Mouse (Mus musculus) heart, postnatal 0 days (tissue): ENCODE measurements around the gene Scamp2. TPM values are rescaled to one million over a fixed set of nuclear protein-coding genes. Genes with fewer than 3 reads are reported as not detected.

ENCODE experiments used
- ATAC-seq: fragments of 200-750 bp; cut with Nextera tagmentation; 2 replicates; pipeline ENCODE4 v1.8.0; 2017; ENCODE audit warnings: low read depth, moderate number of reproducible peaks, moderate library complexity; ENCODE audit not compliant: insufficient read depth
- DNase-seq: peaks from one replicate; pipeline ENCODE4 v3.0.0-alpha.2; 2016; ENCODE audit warnings: low spot score
- H3K27ac ChIP-seq: fragments of 300-500 bp; sonication (generic); 2 replicates; pipeline ENCODE4 v1.5.1; 2014; ENCODE audit warnings: low read depth, mild to moderate bottlenecking
- H3K27me3 ChIP-seq: fragments of 300-500 bp; sonication (generic); 2 replicates; pipeline ENCODE4 v1.6.1; 2014; ENCODE audit warnings: low read length, mixed read lengths; ENCODE audit not compliant: control insufficient read depth, insufficient read depth
- H3K36me3 ChIP-seq: fragments of 300-500 bp; sonication (generic); replicated peaks from 2 replicates; pipeline ENCODE4 v1.6.1; 2014; ENCODE audit warnings: low read length, mixed read lengths; ENCODE audit not compliant: control insufficient read depth, insufficient read depth
- H3K4me1 ChIP-seq: fragments of 300-500 bp; sonication (generic); 2 replicates; pipeline ENCODE4 v1.6.1; 2014; ENCODE audit warnings: antibody characterized with exemption; ENCODE audit not compliant: control insufficient read depth, insufficient read depth
- H3K4me2 ChIP-seq: fragments of 300-500 bp; sonication (generic); 2 replicates; pipeline ENCODE4 v1.6.1; 2014; ENCODE audit warnings: low read depth, mild to moderate bottlenecking, low read length, moderate library complexity
- H3K4me3 ChIP-seq: fragments of 300-500 bp; sonication (generic); 2 replicates; pipeline ENCODE4 v1.5.1; 2014; ENCODE audit warnings: low read depth, low read length
- H3K9ac ChIP-seq: fragments of 300-500 bp; sonication (generic); replicated peaks from 2 replicates; pipeline ENCODE4 v1.6.1; 2014; ENCODE audit warnings: low read depth, low read length, mixed read lengths
- H3K9me3 ChIP-seq: fragments of 300-500 bp; sonication (generic); replicated peaks from 2 replicates; pipeline ENCODE4 v1.6.1; 2016; ENCODE audit warnings: low read length; ENCODE audit not compliant: control insufficient read depth
- CTCF ChIP-seq: IDR thresholded peaks from 2 replicates; pipeline ENCODE4 v1.5.1; 2016; ENCODE audit warnings: antibody characterized with exemption, control low read depth, low read depth
- EP300 ChIP-seq: IDR thresholded peaks from 2 replicates; pipeline ENCODE4 v1.6.1; 2016; ENCODE audit warnings: antibody characterized with exemption, low read depth
- WGBS: fragments of 180-500 bp; shearing (Covaris S2); extraction: QIAGEN DNeasy Blood & Tissue Kit; methylation state at CpG from one replicate; pipeline ENCODE4 v1.1.7; 2014; 5-methylcytosine and 5-hydroxymethylcytosine counted together
- polyA plus RNA-seq: library from polyadenylated mRNA; unstranded; fragments of >200 nt; fragmentation: Nextera tagmentation; extraction: Ambion mirVana; gene quantifications from 2 replicates; pipeline ENCODE4 v1.2.1, GENCODE M21; 2015
- total RNA-seq: library from RNA; depleted of rRNA; stranded (reverse); fragments of >200 nt; gene quantifications from 2 replicates; pipeline ENCODE4 v1.2.3, GENCODE M21; 2014; ENCODE audit warnings: low replicate concordance

The Scamp2 gene
- total and polyA plus RNA-seq, 2 experiments from 2014 or later, result 45.9 to 91.7 TPM

DNA sequence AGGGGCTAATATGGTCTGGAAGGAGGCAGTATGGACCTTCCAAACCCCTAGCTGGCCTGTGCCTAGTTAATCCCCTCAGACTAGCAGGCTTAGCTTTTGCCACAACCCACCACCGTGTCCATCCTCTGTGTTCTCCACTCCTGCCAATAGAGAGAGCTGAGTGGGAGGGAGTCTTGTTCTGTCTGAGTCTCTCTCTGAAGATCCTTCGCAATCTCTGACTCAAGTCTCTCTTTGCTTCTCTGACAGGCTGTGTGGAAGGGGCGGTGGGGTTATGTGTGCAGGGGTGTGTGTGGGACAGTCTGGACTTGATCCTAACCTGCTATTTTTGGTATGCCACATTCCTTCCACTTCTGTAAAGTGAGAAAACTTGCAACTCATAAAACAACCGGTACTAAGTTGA lies 44.1 kb downstream of the Scamp2 start:
- no peak for TF ChIP-seq CTCF
- Histone ChIP-seq H3K4me2 (no peak overlapping the region), H3K9ac (no peak overlapping the region), H3K36me3 (no peaks in the 10 kb centered on the region), H3K9me3 (no peaks in the 10 kb centered on the region), H3K27me3 (peaks cover 32% of the 10 kb centered on the region), H3K4me3 (no peak overlapping the region), H3K4me1 (peaks cover 10% of the 10 kb centered on the region), H3K27ac (no peak overlapping the region)
- ATAC-seq (no peak), DNase-seq (no peak)
- WGBS, result 64% methylated on average over 4 of the region's 4 CpGs

DNA sequence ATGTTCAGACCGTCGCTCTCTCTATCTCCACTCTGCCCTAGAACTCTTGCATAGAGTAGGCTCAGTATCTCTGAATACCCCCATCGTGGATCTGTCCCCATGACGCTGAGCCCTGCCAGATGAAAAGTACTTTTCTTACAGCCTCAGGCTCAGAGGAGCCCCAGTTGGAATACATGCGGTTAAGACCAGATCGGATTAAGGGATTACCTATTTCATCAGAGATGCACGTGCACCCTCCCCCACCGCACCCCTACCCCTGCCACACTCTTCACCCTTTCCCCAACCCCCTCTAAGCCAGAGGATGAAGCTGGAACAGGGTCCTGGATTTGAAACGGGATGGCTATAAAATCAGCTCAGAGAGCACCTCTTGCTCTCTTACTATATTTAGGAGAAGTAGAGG lies 44.8 kb downstream of the Scamp2 start:
- no peak overlapping the region for H3K27ac ChIP-seq
- no peak for DNase-seq
- no peak for ATAC-seq
- H3K9me3 ChIP-seq, result no peaks in the 10 kb centered on the region
- no peak overlapping the region for H3K9ac ChIP-seq
- H3K4me2 ChIP-seq, result no peak overlapping the region
- WGBS, result 13% methylated on average over 9 of the region's 9 CpGs
- H3K4me1 ChIP-seq, result peaks cover 10% of the 10 kb centered on the region
- peaks cover 32% of the 10 kb centered on the region for H3K27me3 ChIP-seq
- TF ChIP-seq CTCF (no peak), EP300 (no peak)
- H3K36me3 ChIP-seq, result no peaks in the 10 kb centered on the region
- H3K4me3 ChIP-seq, result no peak overlapping the region

DNA sequence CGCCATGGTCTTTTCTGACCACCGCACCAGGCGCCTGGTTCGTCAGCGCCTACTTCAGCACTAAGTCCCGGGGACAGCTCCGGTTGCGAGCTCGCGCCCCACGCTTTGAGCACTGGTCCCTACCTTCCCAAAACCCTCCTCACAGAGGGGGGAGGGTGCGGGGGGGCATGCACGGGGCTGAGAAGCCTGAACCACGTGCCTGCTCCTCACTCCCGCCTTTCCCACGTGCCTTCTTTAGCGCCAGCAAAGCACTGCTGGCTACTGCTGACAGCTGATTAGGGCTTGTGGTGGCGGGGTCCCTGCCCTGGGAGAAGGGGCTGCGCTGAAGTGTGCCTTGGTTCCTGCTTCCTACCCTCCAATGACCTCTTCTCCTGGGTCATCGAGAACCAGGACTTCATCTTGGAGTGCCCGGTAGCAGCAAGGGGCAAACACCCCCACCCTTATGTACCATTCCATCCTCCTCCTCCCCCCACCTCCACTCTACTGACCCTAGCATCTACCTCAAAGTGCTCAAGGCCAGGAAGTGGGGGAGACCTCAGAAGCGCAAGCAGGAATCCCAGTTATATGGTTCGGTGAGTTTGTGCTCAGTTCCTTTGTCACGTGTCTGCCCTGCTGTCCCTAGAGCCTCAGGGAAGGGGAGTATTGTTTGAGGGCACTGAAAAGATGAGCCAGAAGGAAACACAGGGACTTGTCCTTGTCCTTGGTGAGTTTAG lies 45.6 kb downstream of the Scamp2 start, which contains the start of gene Cplx3:
Cplx3 (minus strand) TSS at position 143 of the 713 bp plus-strand sequence.
- Histone ChIP-seq H3K9ac (no peak within 1 kb of the TSS), H3K4me2 (no peak within 1 kb of the TSS), H3K27ac (no peak within 1 kb of the TSS), H3K4me1 (peaks cover 4% of the 10 kb centered on the region), H3K9me3 (no peaks in the 10 kb centered on the region), H3K27me3 (peaks cover 32% of the 10 kb centered on the region), H3K36me3 (no peaks in the 10 kb centered on the region), H3K4me3 (no peak within 1 kb of the TSS)
- WGBS, result 3% methylated on average over 24 of the region's 24 CpGs
- peak; percentile 83 for ATAC-seq
- peak; percentile 65 for DNase-seq
- TF ChIP-seq EP300, result no peak
- TF ChIP-seq CTCF, result no peak

DNA sequence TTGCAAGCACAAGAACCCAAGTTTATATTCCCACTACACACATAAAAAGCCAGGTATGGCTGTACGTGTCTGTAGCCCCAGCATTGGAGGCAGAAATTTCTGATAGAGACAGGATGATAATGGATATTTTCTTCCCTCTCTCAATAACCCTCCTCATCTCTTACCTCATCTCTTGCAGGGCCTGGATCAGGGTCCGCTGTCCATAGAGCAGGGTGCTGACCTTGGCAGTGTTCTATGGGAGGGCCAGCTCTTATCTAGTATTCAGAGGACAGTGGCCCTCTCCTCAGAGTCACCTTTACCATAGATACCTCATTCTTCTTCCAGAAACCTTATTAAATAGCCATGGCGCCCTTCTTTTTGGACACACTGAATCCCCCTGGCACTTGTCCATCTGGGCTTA lies 49.1 kb downstream of the Scamp2 start:
- H3K36me3 ChIP-seq, result no peaks in the 10 kb centered on the region
- TF ChIP-seq CTCF, result no peak
- no peak for DNase-seq
- no peak overlapping the region for H3K4me3 ChIP-seq
- H3K9ac ChIP-seq, result no peak overlapping the region
- H3K9me3 ChIP-seq, result no peaks in the 10 kb centered on the region
- H3K4me1 ChIP-seq, result 0 out of 2 replicates have a peak, but pooled peaks cover under 1% of the 10 kb centered on the region
- no peak for ATAC-seq
- H3K4me2 ChIP-seq, result no peak overlapping the region
- H3K27ac ChIP-seq, result no peak overlapping the region
- H3K27me3 ChIP-seq, result peaks cover 30% of the 10 kb centered on the region
- 52% methylated on average over 3 of the region's 3 CpGs for WGBS

DNA sequence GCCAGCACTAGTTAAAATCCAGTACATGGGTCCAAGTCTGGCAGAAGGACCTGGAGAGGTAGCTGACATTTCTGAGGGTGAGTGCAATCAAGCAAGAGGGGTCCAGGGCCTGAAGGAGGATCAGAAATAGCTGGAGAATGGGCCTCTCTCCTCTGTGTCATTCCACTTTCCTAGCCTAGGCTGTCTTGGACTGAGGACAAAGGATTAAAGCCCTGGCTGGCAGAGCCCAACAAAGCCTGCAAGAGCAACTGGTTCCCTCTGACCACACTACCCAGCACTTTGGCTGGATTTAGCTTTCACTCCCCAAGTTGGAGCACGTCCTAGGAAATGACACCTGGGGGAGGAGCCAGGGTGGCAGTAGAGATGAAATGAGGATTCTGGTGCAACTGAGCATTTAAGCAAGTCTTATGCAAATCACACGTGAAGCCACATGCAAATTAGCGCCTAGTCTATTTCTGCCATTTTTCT lies 49.6 kb downstream of the Scamp2 start:
- H3K27ac ChIP-seq, result no peak overlapping the region
- H3K4me3 ChIP-seq, result no peak overlapping the region
- no peak for ATAC-seq
- no peak overlapping the region for H3K4me2 ChIP-seq
- WGBS, result 49% methylated on average over 3 of the region's 3 CpGs
- H3K9me3 ChIP-seq, result no peaks in the 10 kb centered on the region
- TF ChIP-seq EP300 (no peak), CTCF (no peak)
- no peak overlapping the region for H3K9ac ChIP-seq
- 0 out of 2 replicates have a peak, but pooled peaks cover 4% of the 10 kb centered on the region for H3K4me1 ChIP-seq
- H3K36me3 ChIP-seq, result no peaks in the 10 kb centered on the region
- peaks cover 24% of the 10 kb centered on the region for H3K27me3 ChIP-seq
- DNase-seq, result no peak

DNA sequence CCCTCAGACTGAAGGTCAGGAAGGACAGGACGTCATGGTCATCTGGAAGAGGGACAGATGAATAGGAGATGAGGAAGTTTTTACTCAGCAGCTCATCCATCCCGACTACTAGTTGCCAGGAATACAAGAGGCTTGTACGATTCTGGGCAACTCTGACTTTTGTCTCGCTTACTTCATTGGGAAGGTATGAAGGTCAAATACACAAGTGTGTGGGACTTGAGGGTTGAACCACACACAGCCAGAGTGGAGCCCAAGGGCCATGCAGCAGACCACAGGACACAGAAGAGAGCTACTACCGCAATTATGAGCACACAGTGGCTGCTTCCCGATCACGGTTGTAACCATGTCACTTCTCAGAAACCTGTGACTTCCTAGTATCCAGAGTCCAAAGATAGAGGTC lies 51.8 kb downstream of the Scamp2 start:
- Histone ChIP-seq H3K4me3 (no peak overlapping the region), H3K36me3 (no peaks in the 10 kb centered on the region), H3K4me2 (no peak overlapping the region), H3K27ac (no peak overlapping the region), H3K4me1 (0 out of 2 replicates have a peak, but pooled peaks cover 4% of the 10 kb centered on the region), H3K9ac (no peak overlapping the region), H3K9me3 (no peaks in the 10 kb centered on the region), H3K27me3 (peaks cover 6% of the 10 kb centered on the region; the same call in 1 of the 2 replicates)
- TF ChIP-seq CTCF (no peak), EP300 (no peak)
- DNase-seq (no peak), ATAC-seq (peak; percentile 55; the same call in 1 of the 2 replicates)
- 44% methylated on average over 7 of the region's 7 CpGs for WGBS
